Mouse (Mus musculus) ES-E14 (cell line): ENCODE measurements around the gene Olfr111.

Source experiments
- CHD2 ChIP-seq: IDR thresholded peaks from 2 replicates; pipeline ENCODE4 v1.6.1; 2014; ENCODE audit warnings: mild to moderate bottlenecking, low read depth, low read length, inconsistent platforms
- HCFC1 ChIP-seq: IDR thresholded peaks from 2 replicates; pipeline ENCODE4 v1.6.1; 2012; ENCODE audit warnings: low read length, inconsistent platforms, borderline replicate concordance; ENCODE audit not compliant: insufficient read depth
- MAFK ChIP-seq: IDR thresholded peaks from 2 replicates; pipeline ENCODE4 v1.6.1; 2014; ENCODE audit warnings: mild to moderate bottlenecking, low read depth, low read length, inconsistent platforms; ENCODE audit not compliant: insufficient read depth
- ZC3H11A ChIP-seq: IDR thresholded peaks from 2 replicates; pipeline ENCODE4 v1.6.1; 2012; ENCODE audit warnings: low read depth, mild to moderate bottlenecking, inconsistent platforms, low read length, borderline replicate concordance
- ZNF384 ChIP-seq: IDR thresholded peaks from 2 replicates; pipeline ENCODE4 v1.6.1; 2012; ENCODE audit warnings: low read depth, low read length, inconsistent platforms

- TF ChIP-seq ZC3H11A (no peak), MAFK (no peak), ZNF384 (no peak), CHD2 (no peak), HCFC1 (no peak)
Measured at GRCm38 (mm10) chr17:37483452-37483851, 24.4 kb upstream of the Olfr111 start, which contains the start of gene H2-M2.
